Mouse (Mus musculus) liver, embryonic 15.5 days (tissue): ENCODE data around the gene Slc26a10. TPM values are rescaled to one million over a fixed set of nuclear protein-coding genes. Genes with fewer than 3 reads are reported as not detected.
"Not testable (repeated sequence)": the region's sequence is repeated elsewhere in the genome, so short reads cannot be mapped to it uniquely, and the experiment has no call there.

Experiments used
- ATAC-seq: fragments of 200-750 bp; cut with Nextera tagmentation; 2 replicates; pipeline ENCODE4 v1.8.0; 2017; ENCODE audit warnings: moderate number of reproducible peaks, mild to moderate bottlenecking, moderate library complexity; ENCODE audit not compliant: insufficient read depth
- H3K27ac ChIP-seq: fragments of 300-500 bp; sonication (generic); replicated peaks from 2 replicates; pipeline ENCODE4 v1.5.1; 2015; ENCODE audit warnings: mild to moderate bottlenecking, inconsistent platforms
- H3K27me3 ChIP-seq: fragments of 300-500 bp; sonication (generic); 2 replicates; pipeline ENCODE4 v1.6.1; 2015; ENCODE audit warnings: mild to moderate bottlenecking, inconsistent platforms
- H3K36me3 ChIP-seq: fragments of 300-500 bp; sonication (generic); replicated peaks from 2 replicates; pipeline ENCODE4 v1.6.1; 2015; ENCODE audit warnings: moderate library complexity, mild to moderate bottlenecking, inconsistent platforms
- H3K4me1 ChIP-seq: fragments of 300-500 bp; sonication (generic); replicated peaks from 2 replicates; pipeline ENCODE4 v1.6.1; 2015; ENCODE audit warnings: inconsistent platforms
- H3K4me2 ChIP-seq: fragments of 300-500 bp; sonication (generic); 2 replicates; pipeline ENCODE4 v1.6.1; 2015; ENCODE audit warnings: moderate library complexity, mild to moderate bottlenecking, inconsistent platforms
- H3K4me3 ChIP-seq: fragments of 300-500 bp; sonication (generic); replicated peaks from 2 replicates; pipeline ENCODE4 v1.5.1; 2015; ENCODE audit warnings: mild to moderate bottlenecking, inconsistent platforms
- H3K9ac ChIP-seq: fragments of 300-500 bp; sonication (generic); 2 replicates; pipeline ENCODE4 v1.6.1; 2015; ENCODE audit warnings: moderate library complexity, mild to moderate bottlenecking, inconsistent platforms
- H3K9me3 ChIP-seq: fragments of 300-500 bp; sonication (generic); replicated peaks from 2 replicates; pipeline ENCODE4 v1.6.1; 2016; ENCODE audit warnings: inconsistent platforms
- WGBS: fragments of 180-500 bp; shearing (Covaris S2); methylation state at CpG from one replicate; pipeline ENCODE4 v1.1.7; 2015; ENCODE audit warnings: mixed read lengths; ENCODE audit not compliant: insufficient replicate concordance; 5-methylcytosine and 5-hydroxymethylcytosine counted together
- polyA plus RNA-seq: library from polyadenylated mRNA; unstranded; fragments of >200 nt; fragmentation: Nextera tagmentation; extraction: Ambion mirVana; gene quantifications from 2 replicates; pipeline ENCODE4 v1.2.1, GENCODE M21; 2015

Slc26a10 gene
- polyA plus RNA-seq, 1 experiment from 2014 or later: 2.1 TPM

GRCm38 (mm10) chr10:127198492-127198891 is 18.0 kb upstream of the Slc26a10 start:
- Histone ChIP-seq H3K9me3 (no peaks in the 10 kb centered on the region), H3K27ac (peak overlapping the region; percentile 48), H3K36me3 (peaks cover 59% of the 10 kb centered on the region), H3K4me3 (no peak overlapping the region), H3K9ac (no peak overlapping the region), H3K27me3 (no peaks in the 10 kb centered on the region), H3K4me2 (no peak overlapping the region), H3K4me1 (peaks cover 66% of the 10 kb centered on the region)
- WGBS: 55% methylated on average over 2 of the region's 2 CpGs
- ATAC-seq: no peak

DNA sequence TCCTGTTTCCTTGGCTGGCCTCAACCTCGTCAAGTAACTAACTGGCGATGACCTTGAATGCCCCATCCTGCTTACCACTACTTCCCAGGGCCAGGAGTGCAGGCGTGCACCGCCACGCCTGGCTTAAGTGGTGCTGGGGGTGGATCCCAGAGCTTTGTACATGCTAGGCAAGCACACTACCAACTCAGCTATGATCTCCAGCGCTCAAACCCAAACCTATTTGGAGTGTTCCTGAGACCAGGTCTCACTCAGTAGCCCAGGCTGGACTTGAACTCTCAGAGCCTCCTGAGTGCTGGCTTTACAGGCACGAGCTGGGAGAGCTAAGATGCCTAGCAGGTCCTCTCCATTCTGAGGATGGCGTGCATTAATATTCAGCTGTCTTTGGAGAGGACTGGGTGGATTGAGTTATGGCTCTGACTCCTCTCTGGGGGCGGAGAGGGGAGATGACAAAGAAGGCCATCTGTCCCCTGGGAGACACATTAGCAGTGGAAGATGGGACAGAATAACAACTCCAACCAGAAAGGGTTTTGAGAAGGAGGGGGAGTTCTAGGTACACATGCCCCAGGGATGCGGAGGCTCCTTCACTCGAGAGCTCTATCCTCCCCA is 17.2 kb upstream of the Slc26a10 start:
- Histone ChIP-seq H3K27ac (peak overlapping the region; percentile 48; the same call in 1 of the 2 replicates), H3K9ac (no peak overlapping the region), H3K4me1 (peaks cover 66% of the 10 kb centered on the region), H3K9me3 (no peaks in the 10 kb centered on the region), H3K4me2 (no peak overlapping the region), H3K4me3 (no peak overlapping the region), H3K27me3 (no peaks in the 10 kb centered on the region), H3K36me3 (peaks cover 55% of the 10 kb centered on the region)
- 83% methylated on average over 11 of the region's 11 CpGs for WGBS
- ATAC-seq: no peak

DNA sequence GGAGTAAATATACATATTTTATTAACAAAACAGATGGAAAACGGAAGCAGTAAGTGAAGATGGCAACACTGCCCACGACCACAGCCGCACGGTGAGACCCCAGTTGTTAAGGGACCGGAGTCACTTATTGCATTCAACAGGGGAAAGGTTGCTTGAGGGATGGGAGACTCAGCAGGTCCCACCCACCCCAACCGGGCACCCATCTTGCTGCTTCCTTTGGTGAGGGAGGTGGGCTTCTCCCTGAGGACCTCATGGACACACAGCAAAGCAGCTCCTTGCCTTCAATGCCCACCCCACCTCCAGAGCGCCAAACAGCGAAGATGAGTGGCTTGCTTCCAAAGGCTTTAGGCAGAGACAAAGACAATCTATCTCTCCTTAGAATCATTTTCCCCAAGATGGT is 16.7 kb upstream of the Slc26a10 start:
- no peak overlapping the region for H3K4me2 ChIP-seq
- WGBS: 86% methylated on average over 8 of the region's 8 CpGs
- no peak for ATAC-seq
- H3K9me3 ChIP-seq: no peaks in the 10 kb centered on the region
- no peak overlapping the region for H3K4me3 ChIP-seq
- peaks cover 66% of the 10 kb centered on the region for H3K4me1 ChIP-seq
- H3K9ac ChIP-seq: no peak overlapping the region
- H3K27me3 ChIP-seq: no peaks in the 10 kb centered on the region
- 0 out of 2 replicates have a peak overlapping the region, but pooled peaks have one; percentile 30 for H3K27ac ChIP-seq
- peaks cover 53% of the 10 kb centered on the region for H3K36me3 ChIP-seq

DNA sequence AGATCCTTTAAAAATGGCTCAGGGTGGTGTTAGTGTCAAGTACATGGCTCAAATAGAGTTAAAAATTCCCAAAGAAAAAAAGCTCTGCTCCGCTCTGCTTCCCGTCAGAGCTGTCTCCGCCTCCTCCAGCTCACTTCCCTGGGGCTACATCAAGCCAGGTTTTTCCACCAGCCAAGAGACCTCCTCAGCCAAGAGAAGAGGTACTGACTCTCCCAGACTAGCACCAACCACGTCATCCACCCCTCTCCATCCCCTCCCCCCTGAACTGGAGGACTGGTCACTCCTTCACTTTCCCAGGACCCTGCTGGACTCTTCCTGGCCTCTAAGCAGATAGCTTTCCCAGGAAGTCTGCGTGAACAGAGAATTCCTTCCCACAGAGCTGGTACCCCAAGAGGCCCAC is 15.9 kb upstream of the Slc26a10 start:
- Histone ChIP-seq H3K4me3 (peak overlapping the region; percentile 85), H3K4me1 (peaks cover 66% of the 10 kb centered on the region)

GRCm38 (mm10) chr10:127195328-127196129 is 15.1 kb upstream of the Slc26a10 start, which contains the start of gene Dtx3:
TSS of gene Dtx3 (minus strand) at chr10:127195728.
- H3K36me3 ChIP-seq: peaks cover 40% of the 10 kb centered on the region
- H3K4me3 ChIP-seq: peak within 1 kb of the TSS; percentile 85
- no peaks in the 10 kb centered on the region for H3K27me3 ChIP-seq
- peak within 1 kb of the TSS; percentile 93 for H3K27ac ChIP-seq
- H3K9ac ChIP-seq: peak within 1 kb of the TSS; percentile 91
- ATAC-seq: peak; percentile 56
- WGBS: under 1% methylated on average over 43 of the region's 47 CpGs
- H3K4me2 ChIP-seq: peak within 1 kb of the TSS; percentile 95
- no peaks in the 10 kb centered on the region for H3K9me3 ChIP-seq
- peaks cover 68% of the 10 kb centered on the region for H3K4me1 ChIP-seq

More for the DNA sequence above, 15.9 kb upstream of the Slc26a10 start:
- no peak overlapping the region for H3K9ac ChIP-seq
- no peaks in the 10 kb centered on the region for H3K27me3 ChIP-seq
- peak overlapping the region; percentile 95 for H3K4me2 ChIP-seq
- H3K9me3 ChIP-seq: no peaks in the 10 kb centered on the region
- peaks cover 47% of the 10 kb centered on the region for H3K36me3 ChIP-seq
- WGBS: 64% methylated on average over 5 of the region's 5 CpGs
- no peak for ATAC-seq
- peak overlapping the region; percentile 93; the same call in 1 of the 2 replicates for H3K27ac ChIP-seq

DNA sequence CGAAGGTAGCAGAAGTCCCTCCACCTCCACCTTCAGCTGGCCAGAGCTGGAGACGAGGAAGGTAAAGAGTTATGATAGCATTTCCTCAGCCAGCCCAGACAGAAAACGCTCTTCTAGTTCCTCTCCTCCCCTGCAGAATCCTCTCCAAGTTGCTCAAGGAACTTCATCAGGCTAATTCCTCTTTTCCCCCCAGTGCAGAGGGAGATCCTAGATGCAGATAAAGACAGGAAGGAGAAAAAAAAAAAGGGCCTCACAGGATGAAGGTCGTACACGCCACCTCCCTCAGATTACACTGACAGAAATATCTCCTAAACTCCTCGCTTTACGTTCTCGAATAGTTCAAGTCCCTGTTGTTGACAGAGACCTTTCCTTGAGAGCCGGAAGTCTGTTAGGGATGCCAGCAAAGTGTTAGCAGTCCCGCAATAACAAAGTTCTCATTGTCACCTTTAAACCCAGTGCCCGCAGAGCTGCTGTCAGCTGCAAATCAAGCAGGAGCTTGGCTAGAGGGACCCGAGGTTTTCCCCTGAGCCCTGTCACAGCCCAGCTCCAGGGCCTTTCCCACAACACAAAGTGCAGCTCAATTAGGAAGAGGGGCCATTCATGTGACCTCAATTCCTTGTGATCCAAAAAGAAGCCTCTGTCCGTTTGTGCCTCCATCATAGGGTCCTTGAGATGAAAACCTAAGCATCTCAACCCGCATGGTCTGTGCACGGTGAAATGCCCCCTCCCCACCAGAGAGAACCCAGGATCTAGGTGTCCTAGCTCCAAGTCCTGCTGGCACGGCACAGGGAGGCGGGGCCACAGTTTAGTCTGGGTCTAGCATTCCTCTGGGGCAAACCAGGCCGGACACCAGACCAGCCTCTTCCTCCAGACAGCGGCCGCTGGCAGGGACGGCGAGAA is 14.2 kb upstream of the Slc26a10 start:
- Histone ChIP-seq H3K27ac (peak overlapping the region; percentile 93), H3K4me1 (peaks cover 74% of the 10 kb centered on the region), H3K9me3 (no peaks in the 10 kb centered on the region), H3K4me2 (peak overlapping the region; percentile 95), H3K9ac (peak overlapping the region; percentile 91), H3K27me3 (peaks cover 2% of the 10 kb centered on the region; the same call in 1 of the 2 replicates), H3K4me3 (peak overlapping the region; percentile 85), H3K36me3 (peaks cover 31% of the 10 kb centered on the region)
- WGBS: 5% methylated on average over 22 of the region's 22 CpGs
- ATAC-seq: peak; percentile 65

- H3K9ac ChIP-seq: peak overlapping the region; percentile 39; the same call in 1 of the 2 replicates
- 69% methylated on average over 9 of the region's 9 CpGs for WGBS
- no peaks in the 10 kb centered on the region for H3K9me3 ChIP-seq
- H3K4me3 ChIP-seq: no peak overlapping the region
- H3K27ac ChIP-seq: peak overlapping the region; percentile 73
- H3K4me2 ChIP-seq: peak overlapping the region; percentile 45
- peaks cover 82% of the 10 kb centered on the region for H3K4me1 ChIP-seq
- peaks cover 14% of the 10 kb centered on the region for H3K27me3 ChIP-seq
- H3K36me3 ChIP-seq: peaks cover 14% of the 10 kb centered on the region
- no peak for ATAC-seq
Measured at GRCm38 (mm10) chr10:127193011-127193410, 12.6 kb upstream of the Slc26a10 start.

DNA sequence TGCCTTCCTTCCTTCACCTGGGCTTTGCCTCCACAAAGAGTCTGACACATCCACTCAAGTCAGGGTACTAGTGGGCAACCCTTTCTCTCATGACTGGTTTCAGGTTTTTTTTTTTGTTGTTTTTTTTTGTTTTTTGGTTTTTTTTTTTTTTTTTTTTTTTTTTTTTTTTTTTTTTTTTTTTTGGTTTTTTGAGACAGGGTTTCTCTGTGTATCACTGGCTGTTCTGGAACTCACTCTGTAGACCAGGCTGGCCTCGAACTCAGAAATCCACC is 11.5 kb upstream of the Slc26a10 start:
- WGBS: 60% methylated on average over 1 of the region's 1 CpGs
- peaks cover 25% of the 10 kb centered on the region for H3K27me3 ChIP-seq
- H3K9me3 ChIP-seq, H3K4me2 ChIP-seq, ATAC-seq, H3K36me3 ChIP-seq, H3K9ac ChIP-seq, H3K4me3 ChIP-seq: not testable (repeated sequence)
- peak overlapping the region; percentile 84 for H3K27ac ChIP-seq
- peaks cover 87% of the 10 kb centered on the region for H3K4me1 ChIP-seq

DNA sequence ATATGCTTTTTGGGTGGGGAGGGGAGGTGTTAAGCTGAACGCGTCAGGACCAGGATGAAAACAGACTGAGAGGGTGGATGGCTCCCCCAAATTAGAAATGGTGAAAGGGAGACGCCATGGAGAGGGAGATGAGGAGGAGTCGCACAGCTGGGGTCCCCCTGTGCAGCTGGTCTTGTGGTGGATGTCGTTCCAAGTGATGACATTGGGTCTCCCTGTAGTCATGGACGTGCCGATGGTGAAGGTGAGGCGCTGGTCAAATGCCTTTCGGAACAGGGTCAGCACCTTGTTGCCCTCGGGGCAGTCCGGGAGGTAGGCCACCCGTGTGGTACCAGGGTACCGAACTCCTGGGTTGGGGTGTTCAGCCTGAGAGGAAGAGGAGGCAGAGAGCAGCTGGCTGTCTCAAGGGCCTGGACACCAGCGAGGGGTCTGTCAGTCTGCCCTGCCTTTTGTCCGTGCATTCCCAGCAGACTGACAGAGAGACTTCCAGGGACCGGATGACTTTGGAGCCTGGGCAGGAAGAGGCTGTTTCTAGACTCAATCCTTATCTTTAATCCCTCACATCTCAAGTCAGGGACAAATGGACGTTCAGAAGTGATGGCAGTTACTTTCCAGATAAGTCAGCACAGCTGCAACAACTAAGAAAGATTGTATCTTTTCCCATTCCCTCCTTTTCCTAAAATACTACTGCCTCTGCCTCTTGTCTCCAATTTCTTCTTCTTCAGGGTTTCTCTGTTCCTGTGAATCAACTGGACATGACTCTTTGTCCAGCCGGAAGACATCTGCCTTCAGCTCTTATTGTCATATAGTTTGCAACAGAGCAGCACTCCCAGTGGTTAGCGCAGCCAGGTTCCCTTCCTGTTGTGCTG is 11.0 kb upstream of the Slc26a10 start:
- H3K4me3 ChIP-seq: no peak overlapping the region
- H3K4me2 ChIP-seq: peak overlapping the region; percentile 99; the same call in 1 of the 2 replicates

More for the DNA sequence above, 11.0 kb upstream of the Slc26a10 start:
- peak overlapping the region; percentile 84 for H3K27ac ChIP-seq
- H3K4me1 ChIP-seq: peaks cover 85% of the 10 kb centered on the region
- 53% methylated on average over 19 of the region's 19 CpGs for WGBS
- H3K36me3 ChIP-seq: peaks cover 4% of the 10 kb centered on the region; the same call in 1 of the 2 replicates
- H3K27me3 ChIP-seq: peaks cover 27% of the 10 kb centered on the region
- H3K9ac ChIP-seq: no peak overlapping the region
- H3K9me3 ChIP-seq: no peaks in the 10 kb centered on the region
- no peak for ATAC-seq
